13 mouse cellular contexts compared by ENCODE assay signal in genomic region chr14:4806421-4806820, GRCm38 (mm10). TPM values are rescaled to one million over a fixed set of nuclear protein-coding genes. Genes with fewer than 3 reads are reported as not detected.
DNase-seq lines count a peak whose midpoint lies in the region.
"Not testable (repeated sequence)": the region's sequence is repeated elsewhere in the genome, so short reads cannot be mapped to it uniquely, and the experiment has no call there.
"Had no signal": no experiment of that assay in that cellular context is flagged by ENCODE, and none has a peak within 500 bp of the region (broad histone marks: within the 10 kb centered on the region; RNA-seq: fewer than 3 reads in every experiment).

No protein-coding gene starts in this region.

- peak; percentile 0 for DNase-seq in adrenal gland, postnatal 25 days
- DNase-seq in gastrocnemius, postnatal 10 days: peak; percentile 2
- DNase-seq in heart, adult 11 months: peak; percentile 91
- DNase-seq in kidney, postnatal 14 days: peak; percentile 6
- peak; percentile 1 to 9 for DNase-seq in left cerebral cortex, postnatal 14 days (ENCODE audit: low spot score in 2 of 2)
- peak; percentile 2 for DNase-seq in right cerebral cortex, postnatal 14 days
- peak; percentile 4 for DNase-seq in testis, postnatal 14 days (ENCODE audit: low spot score)
- peak; percentile 3 for DNase-seq in urinary bladder, postnatal 14 days (ENCODE audit: low spot score)

- intact Hi-C loops in left cerebral cortex, postnatal 14 days (cut with DNase I): not testable (repeated sequence)

RNA-seq across cellular contexts. Expression of gene Gm9602, which starts 30.3 kb away (rescaled TPM):
- not detected in 2 replicates for total RNA-seq in adrenal gland, postnatal 25 days (2021)
- not detected for total RNA-seq in gastrocnemius, postnatal 10 days (2021)
- not detected for total RNA-seq in left cerebral cortex, postnatal 14 days (2021)
- total RNA-seq: adrenal gland, adult 18-20 months; adrenal gland, postnatal 4 days; CH12.LX; heart, adult 8-10 months; heart, postnatal 25 days had no signal

RNA-seq across cellular contexts. Expression of gene Gm3269, which starts 31.5 kb away (rescaled TPM):
- not detected in 2 replicates for total RNA-seq in adrenal gland, postnatal 25 days (2021)
- under 1 TPM in 1 of 2 experiments, not detected in 1; 0.38 TPM for total RNA-seq in gastrocnemius, postnatal 10 days (2021)
- total RNA-seq in left cerebral cortex, postnatal 14 days (2021): not detected
- total RNA-seq: adrenal gland, adult 18-20 months; adrenal gland, postnatal 4 days; CH12.LX; heart, adult 8-10 months; heart, postnatal 25 days had no signal

RNA-seq across cellular contexts. Expression of gene Gm3264, which starts 49.0 kb away (rescaled TPM):
- total RNA-seq in adrenal gland, postnatal 25 days (2021): 0.97 TPM in 1 of 2 replicates, not detected in the other
- total RNA-seq in gastrocnemius, postnatal 10 days (2021): 1 to 10 TPM; 6.0 to 7.8 TPM
- 1 to 10 TPM; 7.5 to 8.5 TPM for total RNA-seq in left cerebral cortex, postnatal 14 days (2021)
- total RNA-seq: adrenal gland, adult 18-20 months; CH12.LX had no signal

Comparison
In these comparisons a context has a peak if more than half of its experiments do, and no peak if none do; other contexts are left out.
1. Peak in every context shown above with its lines: DNase-seq.
2. DNase-seq: peak in every context shown above with its lines; median percentile 91 in heart, adult 11 months; 6 in kidney, postnatal 14 days; 5 in left cerebral cortex, postnatal 14 days; 4 in testis, postnatal 14 days; 3 in urinary bladder, postnatal 14 days; 2 in gastrocnemius, postnatal 10 days; 2 in right cerebral cortex, postnatal 14 days; 0 in adrenal gland, postnatal 25 days.